ENCODE assay signal across 8 mouse cellular contexts in the genomic region with DNA sequence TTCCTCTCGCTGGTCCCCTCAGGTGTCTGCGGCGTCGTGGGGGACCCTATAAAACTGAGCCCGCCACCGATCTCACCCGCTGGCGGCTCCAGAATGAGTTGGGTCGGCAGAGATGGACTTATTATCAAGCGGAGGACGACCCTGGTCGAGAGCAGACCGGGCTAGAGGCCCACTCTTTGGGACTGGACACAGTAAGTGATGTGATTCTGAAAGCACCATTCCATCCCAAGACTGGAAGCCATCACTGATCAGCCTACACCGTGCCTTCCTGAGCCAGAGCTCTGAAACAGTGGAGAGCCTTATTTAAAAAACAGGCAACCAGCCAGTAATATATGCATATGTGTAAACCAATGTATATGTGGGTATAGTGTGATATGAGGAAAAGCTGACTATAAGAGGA. TPM values are rescaled to one million over a fixed set of nuclear protein-coding genes. Genes with fewer than 3 reads are reported as not detected.
DNase-seq lines count a peak whose midpoint lies in the region; ATAC-seq and TF ChIP-seq lines count a peak whose summit lies in the region.

No protein-coding gene starts in this region.

- H3K27me3 ChIP-seq in intestine, embryonic 14.5 days (replicated peaks; ENCODE audit: control insufficient read depth, insufficient read depth, low read length) = no peaks in the 10 kb centered on the region
- no peaks in the 10 kb centered on the region for H3K27me3 ChIP-seq in neural tube, embryonic 13.5 days

- no peak for DNase-seq in left cerebral cortex, adult 2 months (ENCODE audit: extremely low spot score in 1 of 2, low spot score in 2 of 2)
- no peak for DNase-seq in left cerebral cortex, postnatal 36 days (ENCODE audit: low spot score in 2 of 2)
- peak; percentile 12 for DNase-seq in c-Kit-positive CD71-positive TER-119-positive erythroid progenitor cells, embryonic 14.5 days (ENCODE audit: low spot score)
- no peak for DNase-seq in intestine, embryonic 14.5 days (ENCODE audit: low spot score)
- DNase-seq in gastrocnemius, adult 8-10 months (ENCODE audit: low spot score in 2 of 2) = no peak
- no peak for DNase-seq in frontal cortex, postnatal 10 days (ENCODE audit: low spot score in 2 of 2)
- no peak for DNase-seq in left cerebral cortex, postnatal 14 days (ENCODE audit: low spot score in 2 of 2)

- peak overlapping the region; percentile 51 for H3K27ac ChIP-seq in left cerebral cortex, adult 2 months
- peak overlapping the region; percentile 57; the same call in 1 of the 2 replicates for H3K27ac ChIP-seq in intestine, embryonic 14.5 days (ENCODE audit: low read depth)
- peak overlapping the region; percentile 81 for H3K27ac ChIP-seq in neural tube, embryonic 13.5 days (replicated peaks)

- H3K4me3 ChIP-seq in left cerebral cortex, adult 2 months = peak overlapping the region; percentile 72
- H3K4me3 ChIP-seq in intestine, embryonic 14.5 days (ENCODE audit: low read depth, low read length) = peak overlapping the region; percentile 49
- H3K4me3 ChIP-seq in neural tube, embryonic 13.5 days = peak overlapping the region; percentile 68

- peak overlapping the region; percentile 87 for H3K4me2 ChIP-seq in intestine, embryonic 14.5 days (ENCODE audit: low read length)
- H3K4me2 ChIP-seq in neural tube, embryonic 13.5 days = peak overlapping the region; percentile 79

- peak overlapping the region; percentile 47 for H3K9ac ChIP-seq in intestine, embryonic 14.5 days (ENCODE audit: low read length)
- peak overlapping the region; percentile 86 for H3K9ac ChIP-seq in neural tube, embryonic 13.5 days

- peaks cover 28% of the 10 kb centered on the region for H3K36me3 ChIP-seq in intestine, embryonic 14.5 days (ENCODE audit: control insufficient read depth, insufficient read depth, low read length)
- peaks cover 32% of the 10 kb centered on the region for H3K36me3 ChIP-seq in neural tube, embryonic 13.5 days

- WGBS in intestine, embryonic 14.5 days = 2% methylated on average over 14 of the region's 14 CpGs
- under 1% methylated on average over 14 of the region's 14 CpGs for WGBS in neural tube, embryonic 13.5 days

- H3K9me3 ChIP-seq in intestine, embryonic 14.5 days (ENCODE audit: control insufficient read depth, low read length) = no peaks in the 10 kb centered on the region
- H3K9me3 ChIP-seq in neural tube, embryonic 13.5 days = no peaks in the 10 kb centered on the region

- no peak for TF ChIP-seq CTCF in left cerebral cortex, adult 2 months (IDR thresholded peaks at IDR 0.05)

- ATAC-seq in intestine, embryonic 14.5 days (replicated peaks; ENCODE audit: low FRiP score, low TSS enrichment, low read depth) = peak; percentile 54
- peak; percentile 38; the same call in 1 of the 2 replicates for ATAC-seq in neural tube, embryonic 13.5 days (ENCODE audit: low read depth)

- no peaks in the 10 kb centered on the region for H3K4me1 ChIP-seq in intestine, embryonic 14.5 days (replicated peaks; ENCODE audit: control insufficient read depth, insufficient read depth, low read length)
- H3K4me1 ChIP-seq in neural tube, embryonic 13.5 days (replicated peaks) = peaks cover 34% of the 10 kb centered on the region

- intact Hi-C loops in left cerebral cortex, adult 2 months (cut with DNase I) = loop anchor here (2.0 kb wide), 1 partner anchor 21 kb away; no protein-coding TSS in a partner anchor
- intact Hi-C loops in left cerebral cortex, postnatal 36 days (cut with DNase I) = loop anchor here (5.0 kb wide), 1 partner anchor 200 kb away; no protein-coding TSS in a partner anchor
- intact Hi-C loops in left cerebral cortex, postnatal 14 days (cut with DNase I) = no loop called here

RNA-seq across cellular contexts. Expression of a gene that starts 0.4 kb away (rescaled TPM):
- total RNA-seq in left cerebral cortex, adult 2 months (2021) = 10 to 100 TPM; 38.8 to 44.1 TPM
- 10 to 100 TPM; 45.2 to 48.6 TPM for total RNA-seq in left cerebral cortex, postnatal 36 days (2021)
- 56.3 and 62.4 TPM in 2 replicates for polyA plus RNA-seq in intestine, embryonic 14.5 days (2014; fragmentation: Nextera tagmentation; extraction: Ambion mirVana)
- 35.5 and 38.7 TPM in 2 replicates for polyA plus RNA-seq in neural tube, embryonic 13.5 days (2015; fragmentation: Nextera tagmentation; extraction: Ambion mirVana)
- total RNA-seq in gastrocnemius, adult 8-10 months (2022) = 1 to 10 TPM; 4.4 to 8.1 (median 7.2) TPM
- 10 to 100 TPM; 48.9 to 56.0 TPM for total RNA-seq in left cerebral cortex, postnatal 14 days (2021)

RNA-seq across cellular contexts. Expression of a gene that starts 30.2 kb away (rescaled TPM):
- total RNA-seq in left cerebral cortex, adult 2 months (2021) = not detected
- total RNA-seq in left cerebral cortex, postnatal 36 days (2021) = not detected
- polyA plus RNA-seq in intestine, embryonic 14.5 days (2014; fragmentation: Nextera tagmentation; extraction: Ambion mirVana) = 0.18 TPM in 1 of 2 replicates, not detected in the other
- polyA plus RNA-seq in neural tube, embryonic 13.5 days (2015; fragmentation: Nextera tagmentation; extraction: Ambion mirVana) = not detected in 2 replicates
- total RNA-seq in gastrocnemius, adult 8-10 months (2022) = not detected
- not detected for total RNA-seq in left cerebral cortex, postnatal 14 days (2021)

RNA-seq across cellular contexts. Expression of a gene that starts 43.6 kb away (rescaled TPM):
- not detected for total RNA-seq in left cerebral cortex, adult 2 months (2021)
- total RNA-seq in left cerebral cortex, postnatal 36 days (2021) = not detected
- polyA plus RNA-seq in intestine, embryonic 14.5 days (2014; fragmentation: Nextera tagmentation; extraction: Ambion mirVana) = 0.11 TPM in 1 of 2 replicates, not detected in the other
- polyA plus RNA-seq in neural tube, embryonic 13.5 days (2015; fragmentation: Nextera tagmentation; extraction: Ambion mirVana) = not detected in 2 replicates
- under 1 TPM in 1 of 4 experiments, not detected in 3; 0.27 TPM for total RNA-seq in gastrocnemius, adult 8-10 months (2022)
- total RNA-seq in left cerebral cortex, postnatal 14 days (2021) = not detected

Comparison
In these comparisons a context has a peak if more than half of its experiments do, and no peak if none do; other contexts are left out.
1. RNA of a gene that starts 0.4 kb away (total RNA-seq): 48.9 to 56.0 TPM in left cerebral cortex, postnatal 14 days, 45.2 to 48.6 TPM in left cerebral cortex, postnatal 36 days and 38.8 to 44.1 TPM in left cerebral cortex, adult 2 months; 4.4 to 8.1 TPM in gastrocnemius, adult 8-10 months; every median in the first group is over 4 times any median in the second.
2. Peak in every context shown above with its lines, with median percentiles within 50 percentile points of each other: H3K27ac ChIP-seq and H3K4me3 ChIP-seq.